Mouse (Mus musculus) myocyte (in vitro differentiated cells): ENCODE measurements around the gene Hils1.

Experiments
- E2F4 ChIP-seq: IDR thresholded peaks from one replicate; pipeline ENCODE4 v1.6.1; 2011; ENCODE audit warnings: mild to moderate bottlenecking, control low read depth, moderate library complexity; ENCODE audit not compliant: insufficient read depth
- MAX ChIP-seq: IDR thresholded peaks from one replicate; pipeline ENCODE4 v1.6.1; 2011; ENCODE audit warnings: low read depth, mild to moderate bottlenecking, control low read depth
- POLR2A ChIP-seq: IDR thresholded peaks from one replicate; pipeline ENCODE4 v1.6.1; 2011; ENCODE audit warnings: low read depth, mild to moderate bottlenecking, control low read depth, moderate library complexity; ENCODE audit not compliant: insufficient read length
- TCF12 ChIP-seq: IDR thresholded peaks from one replicate; pipeline ENCODE4 v1.6.1; 2011; ENCODE audit warnings: mild to moderate bottlenecking, control low read depth; ENCODE audit not compliant: poor library complexity, insufficient read depth, severe bottlenecking
- USF1 ChIP-seq: IDR thresholded peaks from one replicate; pipeline ENCODE4 v1.6.1; 2011; ENCODE audit warnings: low read depth, mild to moderate bottlenecking, control low read depth, moderate library complexity

DNA sequence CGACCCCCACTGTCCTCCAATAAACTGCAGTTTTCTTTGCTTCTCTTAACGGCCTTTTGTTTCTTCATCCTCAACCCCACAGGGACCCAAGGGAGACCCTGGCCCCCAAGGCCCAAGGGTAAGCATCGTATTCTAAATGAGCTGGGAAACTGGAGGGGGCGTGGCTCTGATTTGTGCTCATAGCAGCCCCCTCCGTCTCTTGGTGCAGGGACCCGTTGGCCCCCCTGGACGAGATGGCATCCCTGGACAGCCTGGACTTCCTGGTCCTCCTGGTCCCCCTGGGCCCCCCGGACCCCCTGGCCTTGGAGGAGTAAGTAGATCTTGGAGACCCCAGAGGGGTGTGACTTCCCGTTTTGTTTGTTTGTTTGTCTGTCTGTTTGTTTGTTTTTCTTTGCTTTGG lies 29.1 kb upstream of the Hils1 start:
- TF ChIP-seq POLR2A (no peak), E2F4 (no peak), MAX (no peak), USF1 (no peak), TCF12 (no peak)
